Mouse (Mus musculus): ENCODE results near the gene Rasal1.

GRCm38 (mm10) chr5:120603515-120603914 lies 45.1 kb upstream of the Rasal1 start:
- no peak for TF ChIP-seq POLR2A (IDR thresholded peaks at IDR 0.05; ENCODE audit: borderline replicate concordance, extremely low read depth, insufficient read depth, insufficient read length, poor library complexity, severe bottlenecking)
- no peak for TF ChIP-seq CTCF (IDR thresholded peaks at IDR 0.05; ENCODE audit: borderline replicate concordance, extremely low read depth, insufficient read depth, insufficient read length)
